Mouse (Mus musculus) intestine, embryonic 15.5 days (tissue): ENCODE results near the gene Fam13c. TPM values are rescaled to one million over a fixed set of nuclear protein-coding genes. Genes with fewer than 3 reads are reported as not detected.

ENCODE experiments used
- ATAC-seq: fragments of 200-750 bp; cut with Nextera tagmentation; 2 replicates; pipeline ENCODE4 v1.8.0; 2017; ENCODE audit warnings: moderate TSS enrichment, moderate library complexity
- H3K27ac ChIP-seq: fragments of 300-500 bp; sonication (generic); 2 replicates; pipeline ENCODE4 v1.5.1; 2015; ENCODE audit warnings: mild to moderate bottlenecking, inconsistent platforms
- H3K27me3 ChIP-seq: fragments of 300-500 bp; sonication (generic); replicated peaks from 2 replicates; pipeline ENCODE4 v1.6.1; 2015; ENCODE audit warnings: inconsistent platforms
- H3K36me3 ChIP-seq: fragments of 300-500 bp; sonication (generic); 2 replicates; pipeline ENCODE4 v1.6.1; 2015; ENCODE audit warnings: inconsistent platforms
- H3K4me1 ChIP-seq: fragments of 300-500 bp; sonication (generic); replicated peaks from 2 replicates; pipeline ENCODE4 v1.6.1; 2015; ENCODE audit warnings: inconsistent platforms
- H3K4me2 ChIP-seq: fragments of 300-500 bp; sonication (generic); replicated peaks from 2 replicates; pipeline ENCODE4 v1.6.1; 2015; ENCODE audit warnings: mild to moderate bottlenecking, inconsistent platforms
- H3K4me3 ChIP-seq: fragments of 300-500 bp; sonication (generic); replicated peaks from 2 replicates; pipeline ENCODE4 v1.5.1; 2015; ENCODE audit warnings: inconsistent platforms
- H3K9ac ChIP-seq: fragments of 300-500 bp; sonication (generic); 2 replicates; pipeline ENCODE4 v1.6.1; 2015; ENCODE audit warnings: inconsistent platforms
- H3K9me3 ChIP-seq: fragments of 300-500 bp; sonication (generic); 2 replicates; pipeline ENCODE4 v1.6.1; 2016; ENCODE audit warnings: inconsistent platforms
- WGBS: fragments of 180-500 bp; shearing (Covaris S2); methylation state at CpG from one replicate; pipeline ENCODE4 v1.1.7; 2015; 5-methylcytosine and 5-hydroxymethylcytosine counted together
- polyA plus RNA-seq: library from polyadenylated mRNA; unstranded; fragments of >200 nt; fragmentation: Nextera tagmentation; extraction: Ambion mirVana; gene quantifications from 2 replicates; pipeline ENCODE4 v1.2.1, GENCODE M21; 2015

Fam13c gene
- polyA plus RNA-seq, 1 experiment from 2014 or later: 8.0 TPM

DNA sequence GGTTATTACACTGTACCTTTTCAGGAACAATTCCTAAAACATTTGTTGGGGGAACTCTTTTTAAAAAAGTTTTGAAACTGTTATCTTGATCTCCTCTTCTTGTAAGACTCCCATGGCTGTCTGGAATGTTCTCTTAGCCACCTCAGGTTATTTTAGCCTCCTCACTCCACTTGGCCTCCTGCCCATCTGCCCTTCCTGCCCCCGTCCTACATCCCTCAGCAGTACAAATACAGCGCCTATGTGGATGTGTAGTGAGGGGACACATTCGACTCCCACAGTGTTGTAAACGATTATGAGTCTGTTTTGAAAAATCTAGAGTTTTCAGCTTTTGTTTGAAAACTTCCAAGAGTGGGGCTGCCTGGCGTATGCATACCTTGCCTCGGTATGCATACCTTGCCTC lies 43.5 kb downstream of the Fam13c start:
- Histone ChIP-seq H3K9ac (no peak overlapping the region), H3K4me1 (no peaks in the 10 kb centered on the region), H3K36me3 (no peaks in the 10 kb centered on the region), H3K9me3 (no peaks in the 10 kb centered on the region), H3K4me2 (no peak overlapping the region), H3K27me3 (no peaks in the 10 kb centered on the region), H3K27ac (no peak overlapping the region), H3K4me3 (no peak overlapping the region)
- 66% methylated on average over 6 of the region's 6 CpGs for WGBS
- no peak for ATAC-seq

DNA sequence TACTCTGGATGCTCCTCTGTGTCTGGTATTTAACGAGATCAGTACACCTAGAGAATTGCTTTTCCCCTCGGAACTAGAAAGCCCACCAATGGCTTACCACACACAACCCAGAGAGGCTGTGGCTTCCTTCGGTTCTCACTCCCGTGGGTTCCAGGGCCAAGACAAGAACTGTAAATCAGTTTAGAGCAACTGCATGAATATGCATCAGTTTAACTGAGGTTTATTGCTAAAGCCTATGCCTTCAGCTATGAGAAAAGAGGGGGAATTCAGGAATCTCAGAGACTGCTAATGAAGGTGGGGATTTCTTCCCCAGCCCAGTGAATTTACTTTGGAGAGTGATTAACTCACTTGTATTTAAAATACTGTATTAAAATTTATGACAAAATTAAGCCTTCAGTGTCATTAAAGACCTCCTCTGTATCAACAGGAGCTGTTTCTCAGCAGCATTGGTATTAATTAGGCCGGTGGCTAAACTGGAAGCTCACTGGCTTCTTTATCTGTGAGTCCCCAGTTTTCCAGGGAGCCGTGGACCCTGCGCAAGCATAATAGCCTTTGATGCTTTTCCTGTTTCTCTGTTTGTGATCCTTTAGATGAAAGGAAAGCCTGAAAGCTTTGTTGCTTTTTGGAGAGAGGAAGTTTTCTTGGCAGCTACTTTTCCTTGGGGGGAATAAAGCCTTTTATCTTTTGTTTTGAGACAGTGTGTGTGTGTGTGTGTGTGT lies 44.4 kb downstream of the Fam13c start:
- 54% methylated on average over 7 of the region's 7 CpGs for WGBS
- Histone ChIP-seq H3K36me3 (no peaks in the 10 kb centered on the region), H3K9ac (no peak overlapping the region), H3K9me3 (no peaks in the 10 kb centered on the region), H3K4me3 (no peak overlapping the region), H3K27me3 (no peaks in the 10 kb centered on the region), H3K27ac (no peak overlapping the region), H3K4me1 (no peaks in the 10 kb centered on the region), H3K4me2 (no peak overlapping the region)
- no peak for ATAC-seq

DNA sequence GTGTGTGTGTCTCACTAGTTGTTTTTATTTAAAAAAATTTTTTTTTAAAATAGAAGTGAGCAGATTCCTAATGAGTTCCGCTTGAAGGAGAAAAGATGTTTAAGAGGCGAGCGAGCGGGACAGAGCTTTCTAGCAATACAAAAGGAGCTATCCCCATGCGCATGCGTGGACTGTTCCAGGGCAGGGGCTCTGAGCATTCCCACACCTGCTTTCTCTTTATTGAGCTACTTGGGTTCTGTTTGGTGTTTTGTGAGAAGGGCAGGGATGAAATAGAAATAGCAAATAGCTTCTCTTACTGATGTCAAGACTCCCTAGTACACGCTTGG lies 45.0 kb downstream of the Fam13c start:
- Histone ChIP-seq H3K4me1 (no peaks in the 10 kb centered on the region), H3K9ac (no peak overlapping the region), H3K27me3 (no peaks in the 10 kb centered on the region), H3K4me2 (no peak overlapping the region), H3K36me3 (no peaks in the 10 kb centered on the region), H3K9me3 (no peaks in the 10 kb centered on the region), H3K4me3 (no peak overlapping the region), H3K27ac (no peak overlapping the region)
- 79% methylated on average over 7 of the region's 7 CpGs for WGBS
- no peak for ATAC-seq

DNA sequence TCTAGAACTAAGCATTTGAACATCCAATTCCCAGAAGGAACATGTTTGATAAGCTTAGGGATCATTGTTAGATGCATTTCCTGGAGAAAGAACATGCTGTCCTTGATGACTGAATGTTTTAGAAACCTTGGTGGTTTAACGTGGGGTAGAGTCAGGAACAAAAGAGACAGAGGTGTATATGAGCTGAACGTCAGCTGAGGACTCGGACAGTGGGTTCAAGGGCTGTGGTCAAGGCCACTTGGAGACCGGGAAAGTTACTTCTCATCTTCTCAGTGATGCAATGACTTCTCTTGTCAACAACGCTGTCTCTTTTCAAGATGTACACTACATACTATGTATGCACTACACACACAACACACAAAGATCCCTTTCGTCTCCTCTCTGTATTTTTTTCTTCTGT lies 46.4 kb downstream of the Fam13c start:
- Histone ChIP-seq H3K4me3 (no peak overlapping the region), H3K9me3 (no peaks in the 10 kb centered on the region), H3K27ac (no peak overlapping the region), H3K27me3 (no peaks in the 10 kb centered on the region), H3K36me3 (no peaks in the 10 kb centered on the region), H3K4me1 (no peaks in the 10 kb centered on the region), H3K4me2 (no peak overlapping the region), H3K9ac (no peak overlapping the region)
- 91% methylated on average over 6 of the region's 6 CpGs for WGBS
- ATAC-seq: no peak

DNA sequence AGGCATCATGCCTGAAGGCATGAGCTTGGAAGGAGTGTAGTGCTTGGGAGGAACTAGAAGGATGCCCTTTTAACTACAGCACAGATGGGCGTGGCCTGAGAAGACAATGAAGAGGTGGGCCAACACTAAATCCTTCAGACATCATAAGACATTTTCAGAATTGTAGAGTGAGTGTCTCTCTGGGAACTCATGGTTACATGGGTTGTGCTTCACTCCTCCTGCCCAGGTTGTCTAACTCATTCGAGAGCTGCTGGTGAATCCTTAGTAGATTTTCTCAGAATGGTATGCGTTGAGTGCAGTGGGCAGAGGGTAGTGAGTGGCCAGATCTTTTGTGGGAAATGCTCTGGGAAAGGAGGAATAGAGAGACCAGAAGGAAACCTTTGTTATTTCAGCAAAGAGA lies 53.6 kb downstream of the Fam13c start:
- H3K9me3 ChIP-seq: no peaks in the 10 kb centered on the region
- H3K9ac ChIP-seq: no peak overlapping the region
- no peak for ATAC-seq
- no peaks in the 10 kb centered on the region for H3K4me1 ChIP-seq
- no peaks in the 10 kb centered on the region for H3K27me3 ChIP-seq
- H3K4me3 ChIP-seq: no peak overlapping the region
- no peaks in the 10 kb centered on the region for H3K36me3 ChIP-seq
- no peak overlapping the region for H3K4me2 ChIP-seq
- no peak overlapping the region for H3K27ac ChIP-seq
- WGBS: 81% methylated on average over 3 of the region's 3 CpGs

DNA sequence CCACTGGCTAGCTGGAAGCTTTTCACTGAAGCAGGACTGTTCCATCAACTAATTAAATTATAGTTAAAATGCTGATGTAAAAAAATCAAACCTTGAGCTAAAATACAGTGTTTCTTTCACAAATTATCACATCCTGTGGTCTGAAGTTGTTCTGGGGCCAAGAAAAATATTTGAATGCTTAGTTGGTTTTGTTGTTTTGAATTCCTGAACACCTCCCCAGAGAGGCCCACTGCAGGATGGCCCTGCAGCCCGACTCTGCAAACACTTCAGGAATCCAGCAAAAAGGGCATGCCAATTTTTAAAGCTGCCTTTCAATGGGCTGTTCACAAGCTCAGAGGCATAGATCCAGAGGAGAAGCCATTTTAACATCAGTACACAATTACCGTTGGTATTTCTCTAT lies 54.2 kb downstream of the Fam13c start:
- no peaks in the 10 kb centered on the region for H3K36me3 ChIP-seq
- no peaks in the 10 kb centered on the region for H3K9me3 ChIP-seq
- H3K4me1 ChIP-seq: no peaks in the 10 kb centered on the region
- WGBS: 47% methylated on average over 2 of the region's 2 CpGs
- H3K9ac ChIP-seq: no peak overlapping the region
- H3K27me3 ChIP-seq: no peaks in the 10 kb centered on the region
- H3K4me2 ChIP-seq: no peak overlapping the region
- no peak overlapping the region for H3K27ac ChIP-seq
- H3K4me3 ChIP-seq: no peak overlapping the region
- no peak for ATAC-seq

DNA sequence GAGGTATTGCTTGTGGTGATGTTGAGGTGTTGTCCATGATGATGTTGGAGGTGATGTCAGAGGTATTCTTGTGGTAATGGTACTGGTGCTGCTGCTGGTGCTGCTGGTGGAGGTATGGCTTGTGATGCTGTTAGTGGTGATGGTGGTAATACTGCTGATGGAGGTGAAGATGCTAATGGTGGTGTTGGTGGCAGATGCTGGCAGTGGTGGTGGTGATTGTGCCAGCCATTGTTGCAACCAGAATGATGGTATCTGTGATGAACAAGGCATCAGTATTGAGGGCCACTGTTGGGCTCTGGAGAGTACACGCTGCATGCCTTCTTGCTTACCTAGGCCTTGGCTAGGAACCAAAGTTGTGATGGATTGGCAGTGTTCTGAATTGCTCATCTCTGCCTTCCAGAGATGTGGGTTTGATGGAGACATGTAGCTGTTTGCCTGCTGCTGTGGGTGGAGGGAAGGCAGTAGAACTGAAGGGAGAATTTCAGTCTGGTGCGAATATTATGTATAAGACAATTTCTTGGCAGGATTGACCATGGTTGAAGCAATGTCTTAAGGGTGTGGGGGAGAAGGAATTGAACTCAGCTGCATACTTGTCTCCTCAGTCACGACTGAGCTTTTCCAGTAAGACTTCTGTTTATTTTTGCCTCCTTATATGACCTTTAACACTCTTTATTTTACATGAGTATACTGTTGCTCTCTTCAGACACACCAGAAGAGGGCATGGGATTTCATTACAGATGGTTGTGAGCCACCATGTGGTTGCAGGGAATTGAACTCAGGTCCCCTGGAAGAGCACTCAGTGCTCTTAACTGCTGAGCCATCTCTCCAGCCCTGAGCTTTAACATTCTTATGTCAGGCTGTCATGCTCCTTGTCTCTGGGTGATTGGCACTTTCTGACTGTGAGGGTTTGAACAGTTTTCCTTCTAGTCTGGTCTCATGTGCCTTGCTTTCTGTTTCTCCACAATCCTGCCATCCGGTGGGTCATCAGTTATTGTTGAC lies 55.1 kb downstream of the Fam13c start:
- no peak overlapping the region for H3K4me2 ChIP-seq
- no peaks in the 10 kb centered on the region for H3K9me3 ChIP-seq
- whole genome bisulfite sequencing: 67% methylated on average over 4 of the region's 4 CpGs
- no peaks in the 10 kb centered on the region for H3K36me3 ChIP-seq
- no peak overlapping the region for H3K27ac ChIP-seq
- no peak overlapping the region for H3K4me3 ChIP-seq
- H3K4me1 ChIP-seq: no peaks in the 10 kb centered on the region
- no peak for ATAC-seq
- H3K27me3 ChIP-seq: no peaks in the 10 kb centered on the region
- no peak overlapping the region for H3K9ac ChIP-seq

DNA sequence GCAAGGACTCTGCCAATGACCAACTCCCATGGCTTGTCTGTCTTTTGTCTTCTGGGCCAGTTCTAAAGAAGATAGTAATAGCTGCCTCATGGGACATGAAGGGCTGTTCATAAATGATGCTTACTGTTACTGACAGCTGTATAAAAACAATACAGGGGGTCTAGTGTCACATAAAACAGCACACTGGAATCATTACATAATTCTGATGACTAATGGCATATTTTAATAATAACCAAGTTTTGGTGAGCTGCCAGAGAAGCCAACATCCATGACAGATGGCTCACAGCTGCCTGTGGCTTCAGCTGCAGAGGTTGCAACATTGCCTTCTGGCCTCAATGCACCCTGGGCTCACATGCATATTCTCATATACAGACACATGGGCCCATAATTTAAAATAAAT lies 56.7 kb downstream of the Fam13c start:
- Histone ChIP-seq H3K27ac (no peak overlapping the region), H3K4me2 (no peak overlapping the region), H3K9ac (no peak overlapping the region), H3K4me3 (no peak overlapping the region), H3K36me3 (no peaks in the 10 kb centered on the region), H3K9me3 (no peaks in the 10 kb centered on the region), H3K4me1 (no peaks in the 10 kb centered on the region), H3K27me3 (no peaks in the 10 kb centered on the region)
- ATAC-seq: 0 out of 2 replicates have a peak, but pooled peaks have one; percentile 49

DNA sequence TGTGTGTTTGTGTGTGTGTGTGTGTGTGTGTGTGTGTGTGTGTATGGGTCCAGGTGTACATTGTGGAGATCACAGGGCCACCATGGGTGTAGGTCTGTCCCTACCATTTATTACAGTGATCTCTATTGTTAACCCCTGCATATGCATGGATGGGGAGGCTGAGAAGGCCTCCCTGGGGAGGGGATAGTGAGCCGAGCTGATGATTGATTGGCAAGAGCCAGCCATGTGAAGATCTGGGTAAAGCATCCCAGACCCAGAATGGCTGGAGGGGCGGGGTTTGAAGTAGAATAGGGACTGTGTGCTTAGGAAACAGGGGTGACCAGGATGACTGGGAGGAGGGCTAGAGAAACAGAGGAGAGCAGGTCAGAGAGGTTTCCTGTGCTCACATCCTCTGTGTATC lies 58.0 kb downstream of the Fam13c start:
- no peak overlapping the region for H3K9ac ChIP-seq
- H3K36me3 ChIP-seq: no peaks in the 10 kb centered on the region
- ATAC-seq: no peak
- no peaks in the 10 kb centered on the region for H3K27me3 ChIP-seq
- H3K27ac ChIP-seq: no peak overlapping the region
- no peaks in the 10 kb centered on the region for H3K4me1 ChIP-seq
- WGBS: 60% methylated on average over 2 of the region's 2 CpGs
- H3K9me3 ChIP-seq: no peaks in the 10 kb centered on the region
- no peak overlapping the region for H3K4me2 ChIP-seq
- H3K4me3 ChIP-seq: no peak overlapping the region

DNA sequence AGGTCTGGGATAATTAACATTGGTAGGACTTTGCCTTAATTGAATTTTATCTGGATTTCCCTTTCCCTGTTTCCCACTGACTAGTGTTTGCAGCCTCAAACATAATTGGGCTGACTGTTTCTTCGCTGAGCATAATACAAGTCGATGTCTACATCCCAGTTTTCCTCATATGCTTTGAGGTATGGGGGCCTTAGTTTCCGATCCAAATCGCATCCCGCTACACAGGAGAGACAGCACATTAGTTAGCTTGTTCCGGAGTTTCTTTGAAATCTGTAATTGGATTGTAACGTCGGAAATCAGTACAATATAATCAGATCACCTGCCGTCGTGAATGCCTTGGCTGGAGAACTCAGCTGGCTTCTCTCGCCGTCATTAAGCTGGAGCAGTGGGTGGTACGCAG lies 59.0 kb downstream of the Fam13c start:
- Histone ChIP-seq H3K27me3 (no peaks in the 10 kb centered on the region), H3K36me3 (no peaks in the 10 kb centered on the region), H3K4me3 (no peak overlapping the region), H3K4me1 (no peaks in the 10 kb centered on the region), H3K9ac (no peak overlapping the region), H3K9me3 (no peaks in the 10 kb centered on the region), H3K27ac (no peak overlapping the region), H3K4me2 (no peak overlapping the region)
- ATAC-seq: no peak
- 74% methylated on average over 13 of the region's 13 CpGs for WGBS

DNA sequence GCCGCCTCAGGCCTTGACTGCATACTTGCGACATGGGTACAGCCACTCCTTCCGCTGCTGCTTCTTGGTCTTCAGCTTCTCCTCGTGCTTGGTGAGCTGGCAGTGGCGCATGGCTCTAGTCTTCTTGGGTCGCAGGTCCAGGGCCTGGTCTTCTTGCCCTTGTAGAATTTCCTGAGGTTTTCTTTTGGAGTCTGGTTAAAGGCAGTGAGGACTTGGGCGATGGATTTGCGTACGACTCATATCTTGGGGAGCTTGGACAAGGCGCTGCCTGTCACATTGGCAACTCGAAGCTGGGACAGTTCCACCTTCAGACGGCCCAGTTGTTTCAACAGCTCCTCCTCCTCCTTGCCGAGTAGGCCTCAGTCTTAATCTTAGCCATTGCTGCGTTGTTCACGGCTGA lies 64.6 kb downstream of the Fam13c start:
- Histone ChIP-seq H3K4me2 (no peak overlapping the region), H3K4me3 (no peak overlapping the region), H3K4me1 (no peaks in the 10 kb centered on the region), H3K36me3 (no peaks in the 10 kb centered on the region), H3K27ac (no peak overlapping the region), H3K27me3 (no peaks in the 10 kb centered on the region), H3K9me3 (no peaks in the 10 kb centered on the region), H3K9ac (no peak overlapping the region)
- ATAC-seq: no peak
- WGBS: 90% methylated on average over 15 of the region's 15 CpGs

DNA sequence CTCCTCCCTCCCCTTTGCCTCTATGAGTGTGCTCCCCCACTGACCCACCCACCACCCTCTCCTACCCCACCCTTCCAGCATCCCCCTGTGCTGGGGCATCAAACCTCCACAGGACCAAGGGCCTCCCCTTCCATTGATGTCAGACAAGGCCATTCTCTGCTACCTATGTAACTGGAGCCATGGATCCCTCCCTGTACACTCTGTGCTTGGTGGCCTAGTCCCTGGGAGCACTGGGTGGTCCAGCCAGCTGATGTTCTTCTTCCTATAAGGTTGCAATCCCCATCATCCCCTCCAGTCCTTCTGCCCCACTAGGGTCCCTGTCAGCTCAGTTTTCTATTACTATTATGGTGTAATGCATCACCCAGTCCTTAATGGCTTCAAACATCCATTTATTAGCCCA lies 65.1 kb downstream of the Fam13c start:
- no peaks in the 10 kb centered on the region for H3K27me3 ChIP-seq
- no peak for ATAC-seq
- no peaks in the 10 kb centered on the region for H3K36me3 ChIP-seq
- no peak overlapping the region for H3K27ac ChIP-seq
- H3K9me3 ChIP-seq: no peaks in the 10 kb centered on the region
- no peaks in the 10 kb centered on the region for H3K4me1 ChIP-seq
- H3K4me2 ChIP-seq: no peak overlapping the region
- H3K9ac ChIP-seq: no peak overlapping the region
- H3K4me3 ChIP-seq: no peak overlapping the region

DNA sequence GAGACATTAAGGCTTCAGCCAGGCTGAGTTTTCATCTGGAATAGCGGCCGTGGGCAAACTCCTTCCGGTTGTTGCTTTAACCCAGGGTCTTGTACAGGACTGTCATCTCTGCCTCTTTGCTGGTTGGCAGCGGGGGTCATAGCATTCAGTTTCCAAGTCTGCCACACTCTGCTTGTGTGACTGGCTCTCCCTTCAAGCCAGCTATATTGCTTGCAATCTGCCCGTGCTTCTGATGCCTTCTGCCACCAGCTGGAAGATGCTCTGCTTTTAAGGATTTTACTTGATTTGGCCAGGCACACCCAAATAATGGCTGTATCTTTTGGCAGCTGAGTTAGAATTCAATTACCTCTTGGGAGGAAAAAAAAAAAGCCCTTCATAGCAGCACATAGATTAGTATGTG lies 65.6 kb downstream of the Fam13c start:
- H3K4me1 ChIP-seq: no peaks in the 10 kb centered on the region
- 68% methylated on average over 5 of the region's 5 CpGs for WGBS

More for the DNA sequence above, 65.6 kb downstream of the Fam13c start:
- Histone ChIP-seq H3K4me2 (no peak overlapping the region), H3K9me3 (no peaks in the 10 kb centered on the region), H3K4me3 (no peak overlapping the region), H3K9ac (no peak overlapping the region), H3K36me3 (no peaks in the 10 kb centered on the region), H3K27me3 (no peaks in the 10 kb centered on the region), H3K27ac (no peak overlapping the region)
- no peak for ATAC-seq
